ENCODE assay signal across 11 mouse cellular contexts in genomic region chr2:154173313-154173712, GRCm38 (mm10). TPM values are rescaled to one million over a fixed set of nuclear protein-coding genes. Genes with fewer than 3 reads are reported as not detected.
DNase-seq lines count a peak whose midpoint lies in the region; ATAC-seq and TF ChIP-seq lines count a peak whose summit lies in the region.
"Had no signal": no experiment of that assay in that cellular context is flagged by ENCODE, and none has a peak within 500 bp of the region (broad histone marks: within the 10 kb centered on the region; RNA-seq: fewer than 3 reads in every experiment).

No protein-coding gene starts in this region.

- WGBS in forebrain, postnatal 0 days: 42% methylated on average over 1 of the region's 1 CpGs
- 49% methylated on average over 1 of the region's 1 CpGs for WGBS in forebrain, embryonic 12.5 days
- 72% methylated on average over 1 of the region's 1 CpGs for WGBS in midbrain, embryonic 11.5 days
- 51% methylated on average over 1 of the region's 1 CpGs for WGBS in midbrain, embryonic 15.5 days

- no peak overlapping the region for H3K4me2 ChIP-seq in forebrain, postnatal 0 days (ENCODE audit: low read depth)
- no peak overlapping the region for H3K4me2 ChIP-seq in forebrain, embryonic 12.5 days
- no peak overlapping the region for H3K4me2 ChIP-seq in midbrain, embryonic 11.5 days
- H3K4me2 ChIP-seq in midbrain, embryonic 15.5 days: no peak overlapping the region
- H3K4me2 ChIP-seq: lung, embryonic 15.5 days; stomach, embryonic 15.5 days had no signal

- H3K9ac ChIP-seq in forebrain, postnatal 0 days: no peak overlapping the region
- H3K9ac ChIP-seq in forebrain, embryonic 12.5 days: no peak overlapping the region
- H3K9ac ChIP-seq in midbrain, embryonic 11.5 days (ENCODE audit: low read length): no peak overlapping the region
- H3K9ac ChIP-seq in midbrain, embryonic 15.5 days: no peak overlapping the region
- H3K9ac ChIP-seq: lung, embryonic 15.5 days; stomach, embryonic 15.5 days had no signal

- H3K4me3 ChIP-seq in forebrain, postnatal 0 days (ENCODE audit: low read depth, low read length): no peak overlapping the region
- no peak overlapping the region for H3K4me3 ChIP-seq in forebrain, embryonic 12.5 days (replicated peaks)
- no peak overlapping the region for H3K4me3 ChIP-seq in midbrain, embryonic 11.5 days (ENCODE audit: low read depth, low read length)
- no peak overlapping the region for H3K4me3 ChIP-seq in midbrain, embryonic 15.5 days
- H3K4me3 ChIP-seq in cortical plate, adult 2 months (ENCODE audit: insufficient read depth, low read length): no peak overlapping the region
- H3K4me3 ChIP-seq: lung, embryonic 15.5 days; stomach, embryonic 15.5 days had no signal

- DNase-seq in forebrain, postnatal 0 days: peak; percentile 66
- DNase-seq in midbrain, embryonic 11.5 days (ENCODE audit: low spot score, missing footprints): peak; percentile 88
- peak; percentile 43 to 44 for DNase-seq in left cerebral cortex, postnatal 10 days (ENCODE audit: extremely low spot score in 1 of 2, low spot score in 2 of 2)
- DNase-seq in right cerebral cortex, postnatal 4 days: peak; percentile 23
- no peak for DNase-seq in adrenal gland, adult 18-20 months (ENCODE audit: low spot score in 2 of 2)

- H3K27me3 ChIP-seq in forebrain, postnatal 0 days (ENCODE audit: insufficient read depth, low read length): no peaks in the 10 kb centered on the region
- 0 out of 2 replicates have a peak, but pooled peaks cover 4% of the 10 kb centered on the region for H3K27me3 ChIP-seq in forebrain, embryonic 12.5 days
- H3K27me3 ChIP-seq in midbrain, embryonic 11.5 days (ENCODE audit: control insufficient read depth, insufficient read depth, low read length): no peaks in the 10 kb centered on the region
- H3K27me3 ChIP-seq in midbrain, embryonic 15.5 days (replicated peaks): no peaks in the 10 kb centered on the region
- H3K27me3 ChIP-seq: lung, embryonic 15.5 days; stomach, embryonic 15.5 days had no signal

- no peaks in the 10 kb centered on the region for H3K9me3 ChIP-seq in forebrain, postnatal 0 days (ENCODE audit: low read length)
- H3K9me3 ChIP-seq in forebrain, embryonic 12.5 days: no peaks in the 10 kb centered on the region
- no peaks in the 10 kb centered on the region for H3K9me3 ChIP-seq in midbrain, embryonic 11.5 days (ENCODE audit: control insufficient read depth, low read length)
- H3K9me3 ChIP-seq in midbrain, embryonic 15.5 days: no peaks in the 10 kb centered on the region
- H3K9me3 ChIP-seq: lung, embryonic 15.5 days; stomach, embryonic 15.5 days had no signal

- H3K27ac ChIP-seq in forebrain, postnatal 0 days (ENCODE audit: low read depth, low read length): no peak overlapping the region
- no peak overlapping the region for H3K27ac ChIP-seq in forebrain, embryonic 12.5 days
- no peak overlapping the region for H3K27ac ChIP-seq in midbrain, embryonic 11.5 days (ENCODE audit: low read depth, low read length)
- no peak overlapping the region for H3K27ac ChIP-seq in midbrain, embryonic 15.5 days
- H3K27ac ChIP-seq in cortical plate, adult 2 months (ENCODE audit: insufficient read depth, low read length): no peak overlapping the region
- H3K27ac ChIP-seq: lung, embryonic 15.5 days; stomach, embryonic 15.5 days had no signal

- H3K36me3 ChIP-seq in forebrain, postnatal 0 days (ENCODE audit: insufficient read depth): no peaks in the 10 kb centered on the region
- no peaks in the 10 kb centered on the region for H3K36me3 ChIP-seq in forebrain, embryonic 12.5 days (replicated peaks)
- no peaks in the 10 kb centered on the region for H3K36me3 ChIP-seq in midbrain, embryonic 11.5 days (ENCODE audit: control insufficient read depth, insufficient read depth, low read length)
- no peaks in the 10 kb centered on the region for H3K36me3 ChIP-seq in midbrain, embryonic 15.5 days (replicated peaks)
- H3K36me3 ChIP-seq: lung, embryonic 15.5 days; stomach, embryonic 15.5 days had no signal

- no peaks in the 10 kb centered on the region for H3K4me1 ChIP-seq in forebrain, postnatal 0 days (ENCODE audit: insufficient read depth)
- H3K4me1 ChIP-seq in forebrain, embryonic 12.5 days: no peaks in the 10 kb centered on the region
- H3K4me1 ChIP-seq in midbrain, embryonic 11.5 days (ENCODE audit: control insufficient read depth, insufficient read depth, low read length): no peaks in the 10 kb centered on the region
- H3K4me1 ChIP-seq in midbrain, embryonic 15.5 days: no peaks in the 10 kb centered on the region
- no peaks in the 10 kb centered on the region for H3K4me1 ChIP-seq in cortical plate, adult 2 months (ENCODE audit: control insufficient read depth, insufficient read depth, low read length)
- H3K4me1 ChIP-seq: lung, embryonic 15.5 days; stomach, embryonic 15.5 days had no signal

- ATAC-seq in forebrain, postnatal 0 days: no peak
- ATAC-seq in forebrain, embryonic 12.5 days (ENCODE audit: low FRiP score): no peak
- ATAC-seq in midbrain, embryonic 11.5 days (ENCODE audit: low FRiP score): no peak
- no peak for ATAC-seq in midbrain, embryonic 15.5 days (replicated peaks)

- no peak for TF ChIP-seq POLR2A in cortical plate, adult 2 months (IDR thresholded peaks at IDR 0.05; ENCODE audit: extremely low read depth, insufficient read depth, low read length)

- intact Hi-C loops in left cerebral cortex, postnatal 10 days (cut with DNase I): no loop called here

- TF ChIP-seq CTCF in forebrain, postnatal 0 days (IDR thresholded peaks at IDR 0.05; ENCODE audit: low read depth): peak; percentile 86
- TF ChIP-seq CTCF in cortical plate, adult 2 months (IDR thresholded peaks at IDR 0.05; ENCODE audit: extremely low read depth, insufficient read depth, low read length): peak; percentile 79

RNA-seq across cellular contexts. Expression of gene Bpifa5, which starts 10.9 kb away (rescaled TPM):
- total RNA-seq in forebrain, postnatal 0 days (2014; rRNA removed): not detected in 2 replicates
- polyA plus RNA-seq in forebrain, postnatal 0 days (2015; fragmentation: Nextera tagmentation; extraction: Ambion mirVana): not detected in 2 replicates
- not detected in 2 replicates for polyA plus RNA-seq in forebrain, embryonic 12.5 days (2016; fragmentation: Nextera tagmentation; extraction: Ambion mirVana)
- not detected in 2 replicates for polyA plus RNA-seq in midbrain, embryonic 11.5 days (2014; fragmentation: Nextera tagmentation; extraction: Ambion mirVana)
- not detected in 2 replicates for polyA plus RNA-seq in midbrain, embryonic 15.5 days (2015; fragmentation: Nextera tagmentation; extraction: Ambion mirVana)
- not detected in 2 replicates for polyA plus RNA-seq in cortical plate, adult 2 months (2012; rRNA removed)
- not detected for total RNA-seq in left cerebral cortex, postnatal 10 days (2021)
- not detected for total RNA-seq in adrenal gland, adult 18-20 months (2021)
- total RNA-seq: gastrocnemius, postnatal 4 days had no signal
- polyA plus RNA-seq: lung, embryonic 15.5 days; stomach, embryonic 15.5 days had no signal

RNA-seq across cellular contexts. Expression of gene Bpifb1, which starts 17.3 kb away (rescaled TPM):
- total RNA-seq in forebrain, postnatal 0 days (2014; rRNA removed): 0.33 TPM in 1 of 2 replicates, not detected in the other
- 0.23 and 0.92 TPM in 2 replicates for polyA plus RNA-seq in forebrain, postnatal 0 days (2015; fragmentation: Nextera tagmentation; extraction: Ambion mirVana)
- polyA plus RNA-seq in forebrain, embryonic 12.5 days (2016; fragmentation: Nextera tagmentation; extraction: Ambion mirVana): not detected in 2 replicates
- polyA plus RNA-seq in midbrain, embryonic 11.5 days (2014; fragmentation: Nextera tagmentation; extraction: Ambion mirVana): not detected in 2 replicates
- 0.50 and 0.66 TPM in 2 replicates for polyA plus RNA-seq in midbrain, embryonic 15.5 days (2015; fragmentation: Nextera tagmentation; extraction: Ambion mirVana)
- 0.08 and 0.10 TPM in 2 replicates for polyA plus RNA-seq in cortical plate, adult 2 months (2012; rRNA removed)
- total RNA-seq in left cerebral cortex, postnatal 10 days (2021): under 1 TPM; 0.28 to 0.41 TPM
- total RNA-seq in adrenal gland, adult 18-20 months (2021): not detected
- total RNA-seq: gastrocnemius, postnatal 4 days had no signal

RNA-seq across cellular contexts. Expression of gene Bpifa1, which starts 30.6 kb away (rescaled TPM):
- total RNA-seq in forebrain, postnatal 0 days (2014; rRNA removed): 0.31 and 2.0 TPM in 2 replicates
- polyA plus RNA-seq in forebrain, postnatal 0 days (2015; fragmentation: Nextera tagmentation; extraction: Ambion mirVana): 0.25 and 0.48 TPM in 2 replicates
- not detected in 2 replicates for polyA plus RNA-seq in forebrain, embryonic 12.5 days (2016; fragmentation: Nextera tagmentation; extraction: Ambion mirVana)
- not detected in 2 replicates for polyA plus RNA-seq in midbrain, embryonic 11.5 days (2014; fragmentation: Nextera tagmentation; extraction: Ambion mirVana)
- polyA plus RNA-seq in midbrain, embryonic 15.5 days (2015; fragmentation: Nextera tagmentation; extraction: Ambion mirVana): not detected in 2 replicates
- polyA plus RNA-seq in cortical plate, adult 2 months (2012; rRNA removed): not detected in 2 replicates
- total RNA-seq in left cerebral cortex, postnatal 10 days (2021): not detected
- under 1 TPM in 1 of 2 experiments, not detected in 1; 0.35 TPM for total RNA-seq in adrenal gland, adult 18-20 months (2021)
- total RNA-seq: gastrocnemius, postnatal 4 days had no signal
- polyA plus RNA-seq: stomach, embryonic 15.5 days had no signal

RNA-seq across cellular contexts. Expression of gene Bpifa3, which starts 43.2 kb away (rescaled TPM):
- total RNA-seq in forebrain, postnatal 0 days (2014; rRNA removed): not detected in 2 replicates
- polyA plus RNA-seq in forebrain, postnatal 0 days (2015; fragmentation: Nextera tagmentation; extraction: Ambion mirVana): not detected in 2 replicates
- polyA plus RNA-seq in forebrain, embryonic 12.5 days (2016; fragmentation: Nextera tagmentation; extraction: Ambion mirVana): not detected in 2 replicates
- not detected in 2 replicates for polyA plus RNA-seq in midbrain, embryonic 11.5 days (2014; fragmentation: Nextera tagmentation; extraction: Ambion mirVana)
- polyA plus RNA-seq in midbrain, embryonic 15.5 days (2015; fragmentation: Nextera tagmentation; extraction: Ambion mirVana): not detected in 2 replicates
- polyA plus RNA-seq in cortical plate, adult 2 months (2012; rRNA removed): not detected in 2 replicates
- total RNA-seq in left cerebral cortex, postnatal 10 days (2021): not detected
- total RNA-seq in adrenal gland, adult 18-20 months (2021): not detected
- total RNA-seq: gastrocnemius, postnatal 4 days had no signal
- polyA plus RNA-seq: lung, embryonic 15.5 days; stomach, embryonic 15.5 days had no signal

RNA-seq across cellular contexts. Expression of gene Bpifb5, which starts 50.2 kb away (rescaled TPM):
- 0.14 and 0.31 TPM in 2 replicates for total RNA-seq in forebrain, postnatal 0 days (2014; rRNA removed)
- 0.24 and 0.53 TPM in 2 replicates for polyA plus RNA-seq in forebrain, postnatal 0 days (2015; fragmentation: Nextera tagmentation; extraction: Ambion mirVana)
- 0.11 TPM in 1 of 2 replicates, not detected in the other for polyA plus RNA-seq in forebrain, embryonic 12.5 days (2016; fragmentation: Nextera tagmentation; extraction: Ambion mirVana)
- 0.10 and 0.26 TPM in 2 replicates for polyA plus RNA-seq in midbrain, embryonic 11.5 days (2014; fragmentation: Nextera tagmentation; extraction: Ambion mirVana)
- polyA plus RNA-seq in midbrain, embryonic 15.5 days (2015; fragmentation: Nextera tagmentation; extraction: Ambion mirVana): 0.13 and 0.41 TPM in 2 replicates
- polyA plus RNA-seq in cortical plate, adult 2 months (2012; rRNA removed): 0.21 TPM in 1 of 2 replicates, not detected in the other
- under 1 TPM in 1 of 2 experiments, not detected in 1; 0.21 TPM for total RNA-seq in left cerebral cortex, postnatal 10 days (2021)
- not detected for total RNA-seq in adrenal gland, adult 18-20 months (2021)

Comparison
In these comparisons a context has a peak if more than half of its experiments do, and no peak if none do; other contexts are left out.
1. DNase-seq: peak in forebrain, postnatal 0 days (single experiment), midbrain, embryonic 11.5 days (single experiment), left cerebral cortex, postnatal 10 days (2 of 2) and right cerebral cortex, postnatal 4 days (single experiment); none in adrenal gland, adult 18-20 months (0 of 2).